Mouse (Mus musculus): ENCODE data around the gene Lrrtm1.

The Lrrtm1 gene

GRCm38 (mm10) chr6:77301305-77301704 is 58.8 kb downstream of the Lrrtm1 start:
- ATAC-seq (ENCODE audit: insufficient number of reproducible peaks, low FRiP score, low TSS enrichment): no peak

- ATAC-seq (ENCODE audit: insufficient number of reproducible peaks, low FRiP score, low TSS enrichment): no peak
These were observed 64.3 kb downstream of the Lrrtm1 start for GRCm38 (mm10) chr6:77306796-77307195.
